Mouse (Mus musculus): ENCODE data around the gene Krtap1-4.

The Krtap1-4 gene

DNA sequence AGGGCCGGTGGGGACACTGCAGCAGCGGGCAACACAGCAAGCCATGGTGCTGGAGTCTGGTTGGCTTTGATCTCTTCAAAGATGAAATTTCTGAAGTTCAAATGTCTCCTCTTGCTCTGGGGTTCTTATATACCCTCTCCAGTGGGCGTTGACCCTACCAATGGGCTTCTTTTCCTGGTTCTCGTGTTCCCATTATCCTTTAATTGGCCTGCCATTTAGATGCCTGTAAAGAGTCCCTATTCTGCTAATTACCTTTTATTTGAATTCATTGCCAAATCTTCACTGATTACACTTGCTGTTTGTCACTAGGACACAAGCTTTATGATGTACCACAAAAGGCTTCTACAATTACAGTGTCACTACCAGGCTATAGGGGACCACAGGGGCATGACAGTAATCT, 32.7 kb downstream of the Krtap1-4 start, which contains the start of gene Krtap3-3:
Krtap3-3 (minus strand) TSS at position 101 of the 400 bp plus-strand sequence.
- DNase-seq (ENCODE audit: low read depth, low spot score) = no peak

DNA sequence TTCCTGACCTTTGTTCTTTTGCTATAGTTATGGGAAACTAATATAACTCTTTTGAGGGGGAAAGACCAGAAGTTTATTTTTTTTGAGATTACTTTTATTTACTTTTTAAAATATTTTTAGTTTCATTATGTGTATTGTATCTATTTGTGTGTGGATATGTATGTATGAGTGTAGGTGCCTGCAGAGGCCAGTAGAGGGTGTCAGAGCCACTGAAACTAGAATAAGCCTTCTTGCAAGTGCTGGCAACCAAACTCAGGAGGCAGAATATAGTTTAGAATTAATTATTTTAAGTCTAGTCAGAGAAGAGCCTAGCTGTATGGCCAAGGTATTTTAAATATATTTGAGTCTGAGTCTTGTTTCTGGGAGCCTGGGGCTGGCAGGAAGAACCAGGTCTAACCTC, 35.6 kb downstream of the Krtap1-4 start:
- DNase-seq (ENCODE audit: low read depth, low spot score) = no peak

DNA sequence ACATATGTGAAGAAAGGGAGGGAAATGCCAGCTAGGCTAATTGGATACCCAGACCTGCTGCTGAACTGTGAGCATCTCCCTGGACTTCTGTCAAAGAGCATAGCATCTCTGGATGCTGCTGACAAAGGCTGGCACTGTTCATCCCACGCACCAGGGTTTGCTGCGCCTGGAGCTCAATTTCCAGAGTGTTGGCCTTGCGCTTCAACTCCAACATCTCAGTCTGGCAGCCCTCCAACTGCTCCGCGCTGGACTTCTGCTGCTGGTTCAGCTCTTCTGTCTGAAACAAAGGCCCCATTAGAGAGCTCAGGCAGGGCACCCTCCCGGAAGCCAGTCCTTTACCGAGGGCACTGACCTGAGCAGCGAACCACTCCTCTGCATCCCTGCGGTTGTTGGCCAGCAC, 43.7 kb downstream of the Krtap1-4 start:
- no peak for DNase-seq (ENCODE audit: low read depth, low spot score)
